Mouse (Mus musculus) cerebellum, postnatal 36 days (tissue): ENCODE data around the gene Treml1.

Experiments used
- DNase-seq, 2 experiments: peaks; one replicate each; pipeline ENCODE4 v3.0.0; 2021 to 2022; ENCODE audit warnings: mixed read lengths in 2 of 2

The Treml1 gene

GRCm38 (mm10) chr17:48362346-48362745, 2.6 kb downstream of the Treml1 start:
- no peak for DNase-seq

- DNase-seq = peak; percentile 69 to 70
These were observed 3.2 kb downstream of the Treml1 start for GRCm38 (mm10) chr17:48362966-48363365.

- DNase-seq = no peak
These were observed 3.8 kb downstream of the Treml1 start for GRCm38 (mm10) chr17:48363421-48363965.

GRCm38 (mm10) chr17:48365511-48366155, 5.9 kb downstream of the Treml1 start:
- no peak for DNase-seq

- DNase-seq = no peak
These were observed 7.1 kb downstream of the Treml1 start for GRCm38 (mm10) chr17:48366806-48367205.

- DNase-seq = no peak
These were observed 11.9 kb downstream of the Treml1 start for GRCm38 (mm10) chr17:48371621-48372020.

- no peak for DNase-seq
These were observed 13.3 kb downstream of the Treml1 start for GRCm38 (mm10) chr17:48372987-48373386.

- DNase-seq = no peak
These were observed 16.4 kb downstream of the Treml1 start for GRCm38 (mm10) chr17:48376102-48376501.

- DNase-seq = no peak
These were observed 19.3 kb downstream of the Treml1 start for GRCm38 (mm10) chr17:48379050-48379449.

GRCm38 (mm10) chr17:48385786-48386461, 26.2 kb downstream of the Treml1 start:
- no peak for DNase-seq

- DNase-seq = no peak
These were observed 28.9 kb downstream of the Treml1 start for GRCm38 (mm10) chr17:48388666-48389065.

GRCm38 (mm10) chr17:48389442-48389841, 29.7 kb downstream of the Treml1 start:
- DNase-seq = no peak

- no peak for DNase-seq
These were observed 31.7 kb downstream of the Treml1 start for GRCm38 (mm10) chr17:48391446-48391845.

GRCm38 (mm10) chr17:48392616-48393015, 32.9 kb downstream of the Treml1 start:
- no peak for DNase-seq

GRCm38 (mm10) chr17:48401710-48402109, 42.0 kb downstream of the Treml1 start:
- no peak for DNase-seq

- DNase-seq = no peak
These were observed 43.0 kb downstream of the Treml1 start for GRCm38 (mm10) chr17:48402751-48403150.

GRCm38 (mm10) chr17:48403848-48404247, 44.1 kb downstream of the Treml1 start:
- no peak for DNase-seq

- DNase-seq = no peak
These were observed 45.0 kb downstream of the Treml1 start for GRCm38 (mm10) chr17:48404706-48405105.

GRCm38 (mm10) chr17:48407154-48407553, 47.4 kb downstream of the Treml1 start:
- peak; percentile 23 to 39 for DNase-seq

GRCm38 (mm10) chr17:48407910-48408525, 48.3 kb downstream of the Treml1 start:
- DNase-seq = no peak

GRCm38 (mm10) chr17:48408526-48409291, 49.0 kb downstream of the Treml1 start:
- DNase-seq = peak; percentile 74 to 75

- peak; percentile 100 for DNase-seq
These were observed 49.9 kb downstream of the Treml1 start, which contains the start of the genes Nfya and Oard1 for GRCm38 (mm10) chr17:48409380-48410298. Nfya (minus strand) TSS chr17:48409906. Oard1 (plus strand) TSS chr17:48410014.
